Mouse (Mus musculus): ENCODE data around the gene Enthd1. TPM values are rescaled to one million over a fixed set of nuclear protein-coding genes. Genes with fewer than 3 reads are reported as not detected.
"Not testable (repeated sequence)": the region's sequence is repeated elsewhere in the genome, so short reads cannot be mapped to it uniquely, and the experiment has no call there.

Gene Enthd1
- total and polyA plus RNA-seq, 2 experiments from 2014 or later = not detected

DNA sequence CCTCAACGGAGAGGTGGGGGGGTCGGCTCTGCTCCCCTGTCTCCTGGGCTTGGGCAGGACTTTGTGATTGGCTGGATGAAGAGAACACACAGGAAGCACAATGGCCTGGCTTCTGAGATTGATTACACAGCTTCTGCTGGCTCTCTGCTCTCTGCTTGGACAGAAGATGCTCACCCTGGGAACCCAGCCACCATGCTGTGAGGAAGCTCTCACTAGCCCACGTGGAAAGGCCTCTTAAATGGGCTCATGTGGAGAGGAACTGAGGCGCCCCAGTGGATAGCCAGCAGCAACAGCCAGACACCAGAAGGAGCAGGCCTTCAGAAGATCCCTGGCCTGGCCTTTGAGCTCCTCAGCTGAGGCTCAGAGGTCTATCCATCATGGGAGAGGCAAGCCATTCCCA lies 59.9 kb downstream of the Enthd1 start:
- Histone ChIP-seq H3K27me3 (ENCODE audit: control insufficient read depth, insufficient read depth, low read length) (no peaks in the 10 kb centered on the region), H3K9me3 (replicated peaks; ENCODE audit: control insufficient read depth, low read length) (no peaks in the 10 kb centered on the region), H3K4me2 (ENCODE audit: low read depth, low read length) (no peak overlapping the region), H3K36me3 (replicated peaks; ENCODE audit: control insufficient read depth, insufficient read depth, low read length) (no peaks in the 10 kb centered on the region), H3K27ac (ENCODE audit: low read depth) (no peak overlapping the region), H3K4me3 (ENCODE audit: low read depth, low read length) (no peak overlapping the region), H3K9ac (replicated peaks; ENCODE audit: low read depth, low read length) (no peak overlapping the region), H3K4me1 (ENCODE audit: control insufficient read depth, insufficient read depth) (0 out of 2 replicates have a peak, but pooled peaks cover 4% of the 10 kb centered on the region)
- 40% methylated on average over 4 of the region's 4 CpGs for WGBS
- ATAC-seq (ENCODE audit: insufficient read depth, low read depth) = no peak
- no peak for DNase-seq (ENCODE audit: low spot score)
- TF ChIP-seq EP300 (IDR thresholded peaks at IDR 0.05; ENCODE audit: low read depth) = no peak
- TF ChIP-seq CTCF (IDR thresholded peaks at IDR 0.05; ENCODE audit: low read depth) = no peak

DNA sequence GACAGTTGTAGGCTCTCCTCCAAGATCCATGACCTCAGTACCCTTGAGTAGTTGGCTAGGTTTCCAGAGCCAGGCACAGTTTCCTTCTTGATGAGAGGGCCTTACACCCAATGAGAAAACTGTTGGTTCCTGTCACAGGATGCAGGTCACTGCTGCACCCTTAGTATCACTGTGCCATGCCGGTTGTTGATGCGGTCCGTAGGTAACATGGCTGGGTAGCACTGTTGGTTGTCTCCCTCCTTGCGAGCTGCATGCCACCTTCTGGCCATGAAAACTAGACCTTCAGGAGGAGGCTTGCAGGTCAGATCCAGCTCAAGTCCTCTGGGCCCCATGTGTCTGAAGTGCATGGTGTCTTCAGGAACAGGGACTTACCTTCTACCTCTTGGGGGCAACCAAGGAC lies 61.8 kb downstream of the Enthd1 start:
- 80% methylated on average over 4 of the region's 4 CpGs for WGBS
- H3K9ac ChIP-seq (replicated peaks; ENCODE audit: low read depth, low read length); H3K36me3 ChIP-seq (replicated peaks; ENCODE audit: control insufficient read depth, insufficient read depth, low read length); H3K27ac ChIP-seq (ENCODE audit: low read depth); DNase-seq (ENCODE audit: low spot score); H3K4me2 ChIP-seq (ENCODE audit: low read depth, low read length); H3K27me3 ChIP-seq (ENCODE audit: control insufficient read depth, insufficient read depth, low read length); H3K4me1 ChIP-seq (ENCODE audit: control insufficient read depth, insufficient read depth); ATAC-seq (ENCODE audit: insufficient read depth, low read depth); H3K9me3 ChIP-seq (replicated peaks; ENCODE audit: control insufficient read depth, low read length); H3K4me3 ChIP-seq (ENCODE audit: low read depth, low read length): not testable (repeated sequence)

DNA sequence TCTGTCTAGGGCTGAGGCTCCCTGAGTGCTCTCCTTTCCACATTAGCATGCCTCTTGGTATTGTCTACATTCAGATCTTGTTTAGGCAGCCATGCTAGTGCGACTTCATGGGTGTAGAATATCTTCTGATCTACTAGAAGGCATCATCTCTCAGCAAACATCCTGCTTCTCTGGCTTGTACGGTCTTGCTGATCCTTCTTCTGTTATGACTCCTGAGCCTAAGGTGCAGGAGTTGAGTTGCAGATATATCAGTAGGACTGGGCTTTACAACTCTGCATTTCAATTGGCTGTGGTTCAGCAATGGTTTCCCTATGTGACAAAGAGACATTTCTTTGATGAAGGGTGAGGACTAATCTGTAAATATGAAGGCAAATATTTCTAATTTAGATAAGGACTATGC lies 62.2 kb downstream of the Enthd1 start:
- no peaks in the 10 kb centered on the region for H3K36me3 ChIP-seq (replicated peaks; ENCODE audit: control insufficient read depth, insufficient read depth, low read length)
- 0 out of 2 replicates have a peak, but pooled peaks cover 4% of the 10 kb centered on the region for H3K4me1 ChIP-seq (ENCODE audit: control insufficient read depth, insufficient read depth)
- DNase-seq (ENCODE audit: low spot score) (no peak), ATAC-seq (ENCODE audit: insufficient read depth, low read depth) (no peak)
- 70% methylated on average over 2 of the region's 2 CpGs for WGBS
- H3K9ac ChIP-seq (replicated peaks; ENCODE audit: low read depth, low read length) = no peak overlapping the region
- H3K9me3 ChIP-seq (replicated peaks; ENCODE audit: control insufficient read depth, low read length) = no peaks in the 10 kb centered on the region
- H3K27ac ChIP-seq (ENCODE audit: low read depth) = no peak overlapping the region
- TF ChIP-seq CTCF (IDR thresholded peaks at IDR 0.05; ENCODE audit: low read depth) (no peak), EP300 (IDR thresholded peaks at IDR 0.05; ENCODE audit: low read depth) (no peak)
- H3K4me2 ChIP-seq (ENCODE audit: low read depth, low read length) = no peak overlapping the region
- no peaks in the 10 kb centered on the region for H3K27me3 ChIP-seq (ENCODE audit: control insufficient read depth, insufficient read depth, low read length)
- no peak overlapping the region for H3K4me3 ChIP-seq (ENCODE audit: low read depth, low read length)

DNA sequence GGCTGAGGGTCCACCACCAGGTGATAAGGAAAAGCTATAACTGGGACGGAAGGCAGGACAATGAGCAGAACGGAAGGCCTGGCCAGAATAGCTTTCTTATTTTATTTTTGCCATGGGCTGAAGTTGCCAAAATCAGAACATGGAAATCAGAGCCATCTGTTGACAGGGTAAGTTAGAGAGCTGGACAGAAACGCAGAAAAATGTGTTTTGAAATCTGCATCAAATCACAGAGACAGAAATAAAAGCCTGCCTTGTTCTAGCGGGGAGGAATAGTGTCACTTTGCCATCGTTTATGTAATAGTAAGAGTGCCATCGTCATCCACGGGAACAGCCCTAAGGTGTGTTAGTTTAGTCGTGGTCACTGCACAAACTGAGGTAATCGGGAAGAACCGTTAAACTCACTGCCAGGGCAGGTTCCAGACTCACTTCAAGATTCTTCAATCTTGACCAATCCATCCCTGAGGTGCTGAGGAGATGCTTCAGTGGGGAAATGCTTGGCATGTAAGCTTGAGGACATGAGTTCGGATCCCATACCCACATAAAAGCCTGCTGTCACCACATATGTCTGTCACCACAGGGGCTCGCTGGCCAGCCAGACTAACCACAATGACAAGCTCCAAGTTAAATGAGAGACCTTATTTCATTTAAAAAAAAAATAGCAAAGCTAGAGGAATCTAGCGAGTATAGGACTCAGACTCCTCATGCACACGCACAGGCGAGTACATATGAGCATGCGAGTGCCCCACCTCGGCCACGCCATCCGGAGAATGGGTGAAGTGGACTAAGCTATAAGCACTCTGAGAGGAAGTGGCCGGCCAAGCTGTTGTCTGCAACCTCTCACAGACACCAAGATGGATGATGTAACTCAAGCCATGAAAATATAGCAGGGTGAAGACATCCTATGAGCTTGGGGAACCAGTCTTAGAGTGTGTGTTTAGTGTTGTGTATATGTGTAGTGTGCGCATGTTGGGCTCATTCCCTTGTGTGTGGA lies 63.6 kb downstream of the Enthd1 start:
- TF ChIP-seq EP300 (IDR thresholded peaks at IDR 0.05; ENCODE audit: low read depth) (no peak), CTCF (IDR thresholded peaks at IDR 0.05; ENCODE audit: low read depth) (no peak)
- H3K9ac ChIP-seq (replicated peaks; ENCODE audit: low read depth, low read length) = no peak overlapping the region
- ATAC-seq (ENCODE audit: insufficient read depth, low read depth) (no peak), DNase-seq (ENCODE audit: low spot score) (no peak)
- H3K9me3 ChIP-seq (replicated peaks; ENCODE audit: control insufficient read depth, low read length) = no peaks in the 10 kb centered on the region
- WGBS = 75% methylated on average over 21 of the region's 21 CpGs
- H3K4me1 ChIP-seq (ENCODE audit: control insufficient read depth, insufficient read depth) = 0 out of 2 replicates have a peak, but pooled peaks cover 4% of the 10 kb centered on the region
- H3K27me3 ChIP-seq (ENCODE audit: control insufficient read depth, insufficient read depth, low read length) = no peaks in the 10 kb centered on the region
- H3K4me3 ChIP-seq (ENCODE audit: low read depth, low read length) = no peak overlapping the region
- H3K4me2 ChIP-seq (ENCODE audit: low read depth, low read length) = no peak overlapping the region
- H3K36me3 ChIP-seq (replicated peaks; ENCODE audit: control insufficient read depth, insufficient read depth, low read length) = no peaks in the 10 kb centered on the region
- no peak overlapping the region for H3K27ac ChIP-seq (ENCODE audit: low read depth)

DNA sequence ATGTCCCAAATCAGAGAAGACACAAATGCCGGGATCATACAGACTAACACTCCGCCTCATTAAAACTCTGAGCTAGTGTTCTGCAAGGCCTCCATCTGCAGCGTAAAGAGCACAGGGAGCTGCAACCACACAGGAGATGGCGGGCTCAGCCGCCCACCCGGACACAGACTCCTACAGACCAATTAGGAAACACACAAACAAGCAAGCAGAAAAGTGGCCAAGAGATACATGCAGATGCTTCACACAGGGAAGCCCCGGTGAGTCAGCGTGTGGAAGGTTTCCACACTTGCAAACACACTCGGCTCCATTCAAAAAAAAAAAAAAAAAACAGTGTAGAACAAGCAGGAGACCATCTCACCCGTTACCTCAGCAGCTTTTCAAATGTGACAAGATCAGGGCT lies 64.5 kb downstream of the Enthd1 start:
- no peaks in the 10 kb centered on the region for H3K27me3 ChIP-seq (ENCODE audit: control insufficient read depth, insufficient read depth, low read length)
- H3K9me3 ChIP-seq (replicated peaks; ENCODE audit: control insufficient read depth, low read length) = no peaks in the 10 kb centered on the region
- no peak overlapping the region for H3K4me2 ChIP-seq (ENCODE audit: low read depth, low read length)
- H3K9ac ChIP-seq (replicated peaks; ENCODE audit: low read depth, low read length) = no peak overlapping the region
- no peaks in the 10 kb centered on the region for H3K36me3 ChIP-seq (replicated peaks; ENCODE audit: control insufficient read depth, insufficient read depth, low read length)
- H3K27ac ChIP-seq (ENCODE audit: low read depth) = no peak overlapping the region
- DNase-seq (ENCODE audit: low spot score) = no peak
- TF ChIP-seq CTCF (IDR thresholded peaks at IDR 0.05; ENCODE audit: low read depth) (no peak), EP300 (IDR thresholded peaks at IDR 0.05; ENCODE audit: low read depth) (no peak)
- ATAC-seq (ENCODE audit: insufficient read depth, low read depth) = no peak
- H3K4me3 ChIP-seq (ENCODE audit: low read depth, low read length) = no peak overlapping the region
- 0 out of 2 replicates have a peak, but pooled peaks cover 4% of the 10 kb centered on the region for H3K4me1 ChIP-seq (ENCODE audit: control insufficient read depth, insufficient read depth)
- WGBS = 74% methylated on average over 10 of the region's 10 CpGs

DNA sequence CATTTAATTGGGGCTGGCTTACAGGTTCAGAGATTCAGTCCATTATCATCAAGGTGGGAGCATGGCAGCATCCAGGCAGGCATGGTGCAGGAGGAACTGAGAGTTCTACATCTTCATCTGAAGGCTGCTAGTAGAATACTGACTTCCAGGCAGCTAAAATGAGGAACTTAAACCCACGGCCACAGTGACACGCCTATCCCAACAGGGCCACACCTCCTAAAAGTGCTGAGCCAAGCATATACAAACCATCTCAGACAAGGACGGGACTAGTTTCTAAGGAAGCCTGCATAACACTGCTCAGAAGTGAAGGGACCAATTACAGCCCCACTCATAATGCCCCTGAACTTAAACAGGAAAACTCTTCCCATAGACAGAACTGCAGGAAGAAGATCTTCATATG lies 67.2 kb downstream of the Enthd1 start:
- H3K9me3 ChIP-seq (replicated peaks; ENCODE audit: control insufficient read depth, low read length); H3K4me3 ChIP-seq (ENCODE audit: low read depth, low read length); H3K36me3 ChIP-seq (replicated peaks; ENCODE audit: control insufficient read depth, insufficient read depth, low read length); H3K27me3 ChIP-seq (ENCODE audit: control insufficient read depth, insufficient read depth, low read length); H3K4me2 ChIP-seq (ENCODE audit: low read depth, low read length); H3K9ac ChIP-seq (replicated peaks; ENCODE audit: low read depth, low read length); DNase-seq (ENCODE audit: low spot score); H3K27ac ChIP-seq (ENCODE audit: low read depth); ATAC-seq (ENCODE audit: insufficient read depth, low read depth); H3K4me1 ChIP-seq (ENCODE audit: control insufficient read depth, insufficient read depth): not testable (repeated sequence)
- WGBS = 65% methylated on average over 3 of the region's 3 CpGs

Data from heart, postnatal 0 days (tissue).